Mouse (Mus musculus) hindbrain, postnatal 0 days (tissue): ENCODE measurements at regions not wholly inside any gene's neighbourhood (a gene's known extent, or its start where the extent isn't known, plus 50 kb on each side); places are given as distances from the start of the nearest gene placed in this dataset.
"Not testable (repeated sequence)": the region's sequence is repeated elsewhere in the genome, so short reads cannot be mapped to it uniquely, and the experiment has no call there.

ENCODE experiments used
- ATAC-seq: fragments of 200-750 bp; cut with Nextera tagmentation; 2 replicates; pipeline ENCODE4 v1.8.0; 2017; ENCODE audit warnings: mild to moderate bottlenecking, moderate TSS enrichment, moderate library complexity
- DNase-seq: peaks from one replicate; pipeline ENCODE4 v3.0.0-alpha.2; 2015; ENCODE audit warnings: low spot score
- H3K27ac ChIP-seq: fragments of 300-500 bp; sonication (generic); 2 replicates; pipeline ENCODE4 v1.5.1; 2014; ENCODE audit warnings: mild to moderate bottlenecking
- H3K27me3 ChIP-seq: fragments of 300-500 bp; sonication (generic); 2 replicates; pipeline ENCODE4 v1.6.1; 2014; ENCODE audit warnings: low read length, mixed read lengths; ENCODE audit not compliant: insufficient read depth
- H3K36me3 ChIP-seq: fragments of 300-500 bp; sonication (generic); 2 replicates; pipeline ENCODE4 v1.6.1; 2014; ENCODE audit warnings: low read length, mixed read lengths; ENCODE audit not compliant: insufficient read depth
- H3K4me1 ChIP-seq: fragments of 300-500 bp; sonication (generic); 2 replicates; pipeline ENCODE4 v1.6.1; 2014; ENCODE audit warnings: antibody characterized with exemption, low read length, mixed read lengths; ENCODE audit not compliant: insufficient read depth
- H3K4me2 ChIP-seq: fragments of 300-500 bp; sonication (generic); 2 replicates; pipeline ENCODE4 v1.6.1; 2014; ENCODE audit warnings: low read depth, mild to moderate bottlenecking, low read length, moderate library complexity, mixed read lengths
- H3K4me3 ChIP-seq: fragments of 300-500 bp; sonication (generic); 2 replicates; pipeline ENCODE4 v1.5.1; 2014; ENCODE audit warnings: low read length
- H3K9ac ChIP-seq: fragments of 300-500 bp; sonication (generic); replicated peaks from 2 replicates; pipeline ENCODE4 v1.6.1; 2014; ENCODE audit warnings: mild to moderate bottlenecking, low read length, moderate library complexity, mixed read lengths
- H3K9me3 ChIP-seq: fragments of 300-500 bp; sonication (generic); 2 replicates; pipeline ENCODE4 v1.6.1; 2016; ENCODE audit warnings: low read length, mixed read lengths
- CTCF ChIP-seq: IDR thresholded peaks from 2 replicates; pipeline ENCODE4 v1.5.1; 2016; ENCODE audit warnings: antibody characterized with exemption, control low read depth, low read depth
- WGBS: fragments of 180-500 bp; shearing (Covaris S2); extraction: QIAGEN DNeasy Blood & Tissue Kit; methylation state at CpG from one replicate; pipeline ENCODE4 v1.1.7; 2014; 5-methylcytosine and 5-hydroxymethylcytosine counted together

DNA sequence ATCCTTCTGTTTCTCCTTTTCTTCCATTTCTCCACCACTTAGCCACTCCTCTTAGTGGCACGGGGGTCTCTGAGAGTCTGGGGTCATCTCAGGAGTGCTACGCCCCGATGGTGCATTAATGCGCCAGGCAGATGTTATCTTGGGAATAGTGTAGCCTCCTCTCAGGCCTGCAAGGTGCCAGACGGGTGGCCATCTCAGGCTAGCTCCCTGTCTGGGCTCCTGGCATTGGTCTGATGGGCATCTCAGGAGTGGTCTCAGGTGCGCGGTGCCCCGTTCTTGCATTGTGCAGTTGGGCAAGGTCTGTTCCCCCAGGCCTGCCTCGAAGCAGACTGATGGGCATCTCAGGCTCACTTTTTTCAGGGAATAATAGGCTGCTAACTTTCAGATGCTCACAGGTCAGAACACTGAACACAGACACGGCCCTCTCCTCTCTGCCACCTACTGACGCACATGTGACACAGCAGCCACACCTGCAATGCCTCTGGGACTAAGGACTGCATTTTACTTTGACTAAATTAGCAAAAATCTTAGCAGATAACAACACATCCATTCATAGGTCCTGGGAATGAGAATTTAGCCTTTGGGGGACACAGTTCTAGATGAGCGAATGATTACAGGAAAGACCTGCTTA is 298.0 kb downstream of the Etnk1 start:
- ATAC-seq: no peak
- WGBS: 79% methylated on average over 12 of the region's 12 CpGs

GRCm38 (mm10) chr6:143472676-143473075 is 305.7 kb downstream of the Etnk1 start:
- not testable (repeated sequence) for H3K4me3 ChIP-seq, H3K9ac ChIP-seq, H3K4me2 ChIP-seq, DNase-seq, H3K27ac ChIP-seq, ATAC-seq, H3K36me3 ChIP-seq, H3K4me1 ChIP-seq, H3K27me3 ChIP-seq, H3K9me3 ChIP-seq
- WGBS: 98% methylated on average over 10 of the region's 12 CpGs

More for the DNA sequence above, 298.0 kb downstream of the Etnk1 start:
- Histone ChIP-seq H3K4me3 (no peak overlapping the region), H3K9ac (no peak overlapping the region), H3K27ac (no peak overlapping the region), H3K9me3 (no peaks in the 10 kb centered on the region), H3K4me1 (no peaks in the 10 kb centered on the region), H3K27me3 (no peaks in the 10 kb centered on the region), H3K4me2 (no peak overlapping the region), H3K36me3 (no peaks in the 10 kb centered on the region)
- no peak for DNase-seq
- TF ChIP-seq CTCF: peak; percentile 49

- no peak for DNase-seq
- H3K27me3 ChIP-seq: no peaks in the 10 kb centered on the region
- no peaks in the 10 kb centered on the region for H3K36me3 ChIP-seq
- WGBS: 77% methylated on average over 5 of the region's 5 CpGs
- no peak overlapping the region for H3K27ac ChIP-seq
- no peak overlapping the region for H3K4me2 ChIP-seq
- no peak overlapping the region for H3K9ac ChIP-seq
- no peaks in the 10 kb centered on the region for H3K9me3 ChIP-seq
- H3K4me1 ChIP-seq: no peaks in the 10 kb centered on the region
- ATAC-seq: no peak
- TF ChIP-seq CTCF: no peak
- no peak overlapping the region for H3K4me3 ChIP-seq
Measured at GRCm38 (mm10) chr6:143474396-143474795, 307.4 kb downstream of the Etnk1 start.

- no peak overlapping the region for H3K9ac ChIP-seq
- H3K4me1 ChIP-seq: no peaks in the 10 kb centered on the region
- H3K4me3 ChIP-seq: no peak overlapping the region
- H3K9me3 ChIP-seq: no peaks in the 10 kb centered on the region
- H3K36me3 ChIP-seq: no peaks in the 10 kb centered on the region
- no peak for TF ChIP-seq CTCF
- DNase-seq (no peak), ATAC-seq (no peak)
- no peaks in the 10 kb centered on the region for H3K27me3 ChIP-seq
- H3K4me2 ChIP-seq: no peak overlapping the region
- no peak overlapping the region for H3K27ac ChIP-seq
- 77% methylated on average over 7 of the region's 7 CpGs for WGBS
Measured at GRCm38 (mm10) chr6:143475296-143475695, 308.3 kb downstream of the Etnk1 start.

GRCm38 (mm10) chr6:143477396-143477795 is 310.4 kb downstream of the Etnk1 start:
- TF ChIP-seq CTCF: no peak
- no peaks in the 10 kb centered on the region for H3K4me1 ChIP-seq
- H3K27me3 ChIP-seq: no peaks in the 10 kb centered on the region
- no peak overlapping the region for H3K27ac ChIP-seq
- H3K9ac ChIP-seq: no peak overlapping the region
- no peak overlapping the region for H3K4me3 ChIP-seq
- 94% methylated on average over 2 of the region's 2 CpGs for WGBS
- H3K36me3 ChIP-seq: no peaks in the 10 kb centered on the region
- no peaks in the 10 kb centered on the region for H3K9me3 ChIP-seq
- no peak for DNase-seq
- no peak for ATAC-seq
- no peak overlapping the region for H3K4me2 ChIP-seq

DNA sequence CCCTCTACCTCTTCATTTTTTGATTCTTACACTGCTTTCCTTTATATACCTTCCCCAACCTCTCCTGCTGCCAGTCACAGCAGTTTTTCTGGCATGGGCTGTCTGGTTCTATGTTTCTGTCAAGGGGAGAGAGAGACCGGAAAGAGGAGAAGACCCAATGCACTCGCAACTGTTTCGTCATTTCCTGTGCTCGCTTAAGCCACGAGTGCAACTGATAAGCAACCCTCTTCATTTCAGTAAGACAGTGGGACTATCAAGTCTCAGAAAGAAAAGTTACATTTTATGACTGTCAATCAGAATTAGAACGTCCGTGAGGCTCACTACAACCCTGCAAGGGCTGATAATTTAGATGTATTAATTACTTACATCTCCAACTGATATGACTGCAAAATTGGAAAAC is 312.2 kb downstream of the Etnk1 start:
- DNase-seq (no peak), ATAC-seq (no peak)
- WGBS: 79% methylated on average over 7 of the region's 7 CpGs
- Histone ChIP-seq H3K9ac (no peak overlapping the region), H3K27ac (no peak overlapping the region), H3K36me3 (no peaks in the 10 kb centered on the region), H3K4me2 (no peak overlapping the region), H3K27me3 (no peaks in the 10 kb centered on the region), H3K9me3 (no peaks in the 10 kb centered on the region), H3K4me1 (no peaks in the 10 kb centered on the region), H3K4me3 (no peak overlapping the region)
- no peak for TF ChIP-seq CTCF

- H3K9ac ChIP-seq: no peak overlapping the region
- H3K4me3 ChIP-seq: no peak overlapping the region
- WGBS: 81% methylated on average over 6 of the region's 6 CpGs
- no peaks in the 10 kb centered on the region for H3K36me3 ChIP-seq
- H3K4me1 ChIP-seq: no peaks in the 10 kb centered on the region
- no peak for DNase-seq
- H3K9me3 ChIP-seq: no peaks in the 10 kb centered on the region
- no peak overlapping the region for H3K4me2 ChIP-seq
- TF ChIP-seq CTCF: no peak
- no peaks in the 10 kb centered on the region for H3K27me3 ChIP-seq
- ATAC-seq: no peak
- no peak overlapping the region for H3K27ac ChIP-seq
Measured at GRCm38 (mm10) chr6:143479701-143480388, 312.8 kb downstream of the Etnk1 start.
